Mouse (Mus musculus): ENCODE measurements at regions not wholly inside any gene's neighbourhood (a gene's known extent, or its start where the extent isn't known, plus 50 kb on each side); places are given as distances from the start of the nearest gene placed in this dataset.

- H3K36me3 ChIP-seq (replicated peaks in 1 of 2; ENCODE audit: control insufficient read depth in 1 of 2, insufficient read depth in 1 of 2, low read length in 1 of 2): no peaks in the 10 kb centered on the region
- dilution Hi-C loops (cut with MboI; ENCODE audit: extremely low pct_ligation_motif_present, extremely low pct_unique_long_range_greater_than_20kb, low sequenced_read_pairs) (no loop called here), in situ Hi-C loops (cut with MboI; ENCODE audit: low pct_ligation_motif_present, low pct_unique_long_range_greater_than_20kb, low sequenced_read_pairs) (no loop called here)
- no peaks in the 10 kb centered on the region for H3K79me2 ChIP-seq (replicated peaks; ENCODE audit: control insufficient read depth, extremely low read depth, insufficient read depth, poor library complexity, severe bottlenecking)
- TF ChIP-seq ETS1 (conservative IDR thresholded peaks at IDR 0.05; ENCODE audit: low read depth, low read length) (no peak), MEF2A (IDR thresholded peaks at IDR 0.05; ENCODE audit: borderline replicate concordance, low read depth, low read length) (no peak), TBP (conservative IDR thresholded peaks at IDR 0.05; ENCODE audit: low read depth, low read length) (no peak), BHLHE40 (IDR thresholded peaks at IDR 0.05; ENCODE audit: low read depth, low read length) (no peak)
- H3K4me3 ChIP-seq (replicated peaks in 1 of 3; ENCODE audit: low read depth in 2 of 3, low read length in 2 of 3, poor library complexity in 1 of 3): no peak overlapping the region
- H3K27ac ChIP-seq (ENCODE audit: insufficient read depth, low read depth): no peak overlapping the region
- no peak overlapping the region for H3K9ac ChIP-seq (ENCODE audit: insufficient read depth, low read depth)
- H3K9me3 ChIP-seq (replicated peaks; ENCODE audit: low read length): no peaks in the 10 kb centered on the region
- DNase-seq (ENCODE audit: extremely low read depth): no peak
- H3K27me3 ChIP-seq (replicated peaks): no peaks in the 10 kb centered on the region
- no peak overlapping the region for H3K4me2 ChIP-seq (ENCODE audit: insufficient read depth, low read depth, poor library complexity, severe bottlenecking)
- peaks cover under 1 to 3% of the 10 kb centered on the region in 2 experiments; a peak in 3 of 4 replicates for H3K4me1 ChIP-seq (ENCODE audit: control insufficient read depth in 1 of 2, insufficient read depth in 2 of 2)
Observed at GRCm38 (mm10) chr11:105523765-105524164, 66.0 kb upstream of the Tanc2 start.

- no peaks in the 10 kb centered on the region for H3K9me3 ChIP-seq (replicated peaks; ENCODE audit: low read length)
- no peaks in the 10 kb centered on the region for H3K79me2 ChIP-seq (replicated peaks; ENCODE audit: control insufficient read depth, extremely low read depth, insufficient read depth, poor library complexity, severe bottlenecking)
- H3K4me2 ChIP-seq (ENCODE audit: insufficient read depth, low read depth, poor library complexity, severe bottlenecking): no peak overlapping the region
- no peaks in the 10 kb centered on the region for H3K36me3 ChIP-seq (replicated peaks in 1 of 2; ENCODE audit: control insufficient read depth in 1 of 2, insufficient read depth in 1 of 2, low read length in 1 of 2)
- H3K27ac ChIP-seq (ENCODE audit: insufficient read depth, low read depth): no peak overlapping the region
- no peak for TF ChIP-seq CHD1 (IDR thresholded peaks at IDR 0.05; ENCODE audit: low read depth, low read length)
- no peak for TF ChIP-seq MAZ (IDR thresholded peaks at IDR 0.05; ENCODE audit: low read depth, low read length)
- TF ChIP-seq MYC (IDR thresholded peaks at IDR 0.05; ENCODE audit: low read depth, low read length): no peak
- no peak for TF ChIP-seq MAFK (IDR thresholded peaks at IDR 0.05; ENCODE audit: insufficient replicate concordance, low read length)
- no peak for TF ChIP-seq POLR2A (IDR thresholded peaks at IDR 0.05; ENCODE audit: low read depth, low read length)
- no peak for TF ChIP-seq ZKSCAN1 (IDR thresholded peaks at IDR 0.05; ENCODE audit: borderline replicate concordance, low read depth, low read length)
- TF ChIP-seq SIN3A (IDR thresholded peaks at IDR 0.05; ENCODE audit: low read length): no peak
- no peak for TF ChIP-seq CTCF (conservative IDR thresholded peaks at IDR 0.05 in 1 of 2, IDR thresholded peaks at IDR 0.05 in 1 of 2; ENCODE audit: low read depth in 2 of 2, low read length in 2 of 2)
- TF ChIP-seq MXI1 (IDR thresholded peaks at IDR 0.05; ENCODE audit: low read depth, low read length): no peak
- TF ChIP-seq UBTF (IDR thresholded peaks at IDR 0.05; ENCODE audit: low read depth, low read length): no peak
- no peak for TF ChIP-seq MAX (IDR thresholded peaks at IDR 0.05; ENCODE audit: low read length)
- no peak for TF ChIP-seq ETS1 (conservative IDR thresholded peaks at IDR 0.05; ENCODE audit: low read depth, low read length)
- no peak for TF ChIP-seq PAX5 (IDR thresholded peaks at IDR 0.05; ENCODE audit: low read length)
- H3K27me3 ChIP-seq (replicated peaks): no peaks in the 10 kb centered on the region
- peaks cover 2 to 3% of the 10 kb centered on the region in 2 experiments; a peak in 3 of 4 replicates for H3K4me1 ChIP-seq (ENCODE audit: control insufficient read depth in 1 of 2, insufficient read depth in 2 of 2)
- no peak overlapping the region for H3K4me3 ChIP-seq (replicated peaks in 1 of 3; ENCODE audit: low read depth in 2 of 3, low read length in 2 of 3, poor library complexity in 1 of 3)
- dilution Hi-C loops (cut with MboI; ENCODE audit: extremely low pct_ligation_motif_present, extremely low pct_unique_long_range_greater_than_20kb, low sequenced_read_pairs): no loop called here
- in situ Hi-C loops (cut with MboI; ENCODE audit: low pct_ligation_motif_present, low pct_unique_long_range_greater_than_20kb, low sequenced_read_pairs): no loop called here
- no peak overlapping the region for H3K9ac ChIP-seq (ENCODE audit: insufficient read depth, low read depth)
- no peak for DNase-seq (ENCODE audit: extremely low read depth)
Observed at GRCm38 (mm10) chr11:105520398-105520797, 63.9 kb upstream of the March10 start.
